Mouse (Mus musculus) heart, embryonic 14.5 days (tissue): Measurements from ENCODE around the gene Lbr. TPM values are rescaled to one million over a fixed set of nuclear protein-coding genes. Genes with fewer than 3 reads are reported as not detected.
A peak's percentile ranks its signal among the peaks of the same experiment; 100 is the strongest.

Experiments
- ATAC-seq: fragments of 200-750 bp; cut with Nextera tagmentation; 2 replicates; pipeline ENCODE4 v1.8.0; 2017; ENCODE audit warnings: low read depth, moderate TSS enrichment; ENCODE audit not compliant: insufficient number of reproducible peaks, insufficient read depth, low FRiP score
- H3K27ac ChIP-seq, 2 experiments: fragments of 200-500 bp in 1 of 2; fragments of 300-500 bp in 1 of 2; sonication (generic) in 1 of 2; replicated peaks in 1 of 2; 2 replicates each; pipeline ENCODE4 v1.5.1; 2012 to 2014; ENCODE audit warnings: low read depth in 2 of 2, low read length in 2 of 2, control low read depth in 1 of 2, mild to moderate bottlenecking in 1 of 2, mixed read lengths in 1 of 2; ENCODE audit not compliant: control insufficient read depth in 1 of 2, insufficient read depth in 1 of 2
- H3K27me3 ChIP-seq: fragments of 300-500 bp; sonication (generic); 2 replicates; pipeline ENCODE4 v1.6.1; 2014; ENCODE audit warnings: mild to moderate bottlenecking, low read length, control low read depth; ENCODE audit not compliant: control insufficient read depth, insufficient read depth
- H3K36me3 ChIP-seq: fragments of 300-500 bp; sonication (generic); 2 replicates; pipeline ENCODE4 v1.6.1; 2014; ENCODE audit warnings: mild to moderate bottlenecking, control low read depth, low read length, mixed read lengths; ENCODE audit not compliant: control insufficient read depth, insufficient read depth
- H3K4me1 ChIP-seq, 2 experiments: fragments of 200-500 bp in 1 of 2; fragments of 300-500 bp in 1 of 2; sonication (generic) in 1 of 2; 2 replicates each; pipeline ENCODE4 v1.6.1; 2012 to 2014; ENCODE audit warnings: low read length in 2 of 2, control low read depth in 1 of 2, mixed read lengths in 1 of 2; ENCODE audit not compliant: control insufficient read depth in 2 of 2, insufficient read depth in 2 of 2
- H3K4me2 ChIP-seq: fragments of 300-500 bp; sonication (generic); 2 replicates; pipeline ENCODE4 v1.6.1; 2014; ENCODE audit warnings: mild to moderate bottlenecking, low read length
- H3K4me3 ChIP-seq, 2 experiments: fragments of 200-500 bp in 1 of 2; fragments of 300-500 bp in 1 of 2; sonication (generic) in 1 of 2; 2 replicates each; pipeline ENCODE4 v1.5.1; 2012 to 2014; ENCODE audit warnings: low read length in 2 of 2, mild to moderate bottlenecking in 2 of 2, control low read depth in 1 of 2, low read depth in 1 of 2, moderate library complexity in 1 of 2; ENCODE audit not compliant: control insufficient read depth in 1 of 2, insufficient read depth in 1 of 2
- H3K9ac ChIP-seq: fragments of 300-500 bp; sonication (generic); 2 replicates; pipeline ENCODE4 v1.6.1; 2014; ENCODE audit warnings: mild to moderate bottlenecking, low read length
- H3K9me3 ChIP-seq: fragments of 300-500 bp; sonication (generic); 2 replicates; pipeline ENCODE4 v1.6.1; 2016; ENCODE audit warnings: low read length, control low read depth; ENCODE audit not compliant: control insufficient read depth
- WGBS: fragments of 180-500 bp; shearing (Covaris S2); extraction: QIAGEN DNeasy Blood & Tissue Kit; methylation state at CpG from one replicate; pipeline ENCODE4 v1.1.7; 2014; 5-methylcytosine and 5-hydroxymethylcytosine counted together
- polyA plus RNA-seq: library from polyadenylated mRNA; unstranded; fragments of >200 nt; fragmentation: Nextera tagmentation; extraction: Ambion mirVana; gene quantifications from 2 replicates; pipeline ENCODE4 v1.2.1, GENCODE M21; 2014

Gene Lbr
- polyA plus RNA-seq, 1 experiment from 2014 or later: 65.0 TPM

DNA sequence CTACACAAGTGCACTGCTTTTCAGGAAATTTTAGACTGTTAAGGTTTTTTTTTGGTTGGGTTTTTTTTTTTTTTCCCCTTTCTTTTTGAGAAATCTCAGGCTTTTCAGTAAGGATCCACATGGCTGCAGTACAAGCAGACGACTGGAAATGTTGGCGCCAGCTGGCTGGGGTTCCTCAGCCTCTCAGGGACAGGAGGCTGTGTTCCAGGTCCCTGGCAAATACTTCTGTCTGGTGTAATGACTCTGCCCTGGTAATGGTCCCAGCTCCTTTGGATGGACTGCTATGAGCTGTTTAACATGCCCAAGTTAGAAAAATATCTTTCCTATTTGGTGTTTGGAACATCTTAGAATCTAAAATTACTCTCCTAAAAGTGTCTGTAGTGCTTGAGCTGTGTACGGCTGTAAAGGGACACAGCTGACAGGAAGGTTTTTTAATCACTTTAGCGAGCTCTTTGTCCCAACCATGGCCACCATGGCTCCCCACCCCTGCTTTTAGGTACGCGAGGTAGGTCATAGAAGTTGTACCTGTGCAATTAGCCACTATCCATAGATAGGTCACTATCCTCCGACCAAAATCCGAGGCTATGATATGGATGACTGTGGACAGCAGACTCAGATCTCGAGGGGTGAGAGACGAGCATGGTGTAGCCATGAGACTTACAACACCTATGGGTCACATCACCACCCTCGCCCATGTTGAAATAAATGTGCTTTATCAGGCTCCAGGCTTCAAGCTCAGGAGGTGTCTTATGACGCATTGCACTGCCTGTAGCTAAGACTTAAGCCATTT lies 8.9 kb upstream of the Lbr start:
- H3K4me3 ChIP-seq: no peak overlapping the region
- H3K4me2 ChIP-seq: peak overlapping the region; percentile 63

DNA sequence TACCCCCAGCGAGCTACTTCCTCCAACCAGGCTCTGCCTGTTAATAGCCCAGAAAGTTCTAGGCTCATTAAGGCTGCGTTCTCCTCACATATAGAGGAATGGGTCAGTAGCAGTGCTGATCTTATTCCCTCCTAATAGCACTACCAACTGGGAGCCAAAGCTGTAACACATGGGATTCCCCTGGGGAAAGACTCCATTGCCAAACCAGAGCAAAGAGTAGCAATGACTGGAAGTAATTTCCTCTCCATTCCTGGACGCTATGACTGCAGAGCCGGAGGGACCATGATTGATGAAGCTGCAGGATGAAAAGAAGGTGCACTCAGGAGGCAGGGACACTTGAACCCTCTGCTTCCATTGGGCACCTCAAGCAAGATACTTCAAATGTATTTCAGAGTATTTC lies 7.6 kb upstream of the Lbr start:
- 82% methylated on average over 4 of the region's 4 CpGs for WGBS

More for the DNA sequence above, 8.9 kb upstream of the Lbr start:
- 56% methylated on average over 12 of the region's 12 CpGs for WGBS
- Histone ChIP-seq H3K27ac (peak overlapping the region in 1 of 2 experiments; percentile 33; a peak in 1 of 4 replicates), H3K36me3 (no peaks in the 10 kb centered on the region), H3K9ac (no peak overlapping the region), H3K4me1 (peaks cover 7 to 17% of the 10 kb centered on the region in 2 experiments), H3K27me3 (no peaks in the 10 kb centered on the region), H3K9me3 (no peaks in the 10 kb centered on the region)
- no peak for ATAC-seq

DNA sequence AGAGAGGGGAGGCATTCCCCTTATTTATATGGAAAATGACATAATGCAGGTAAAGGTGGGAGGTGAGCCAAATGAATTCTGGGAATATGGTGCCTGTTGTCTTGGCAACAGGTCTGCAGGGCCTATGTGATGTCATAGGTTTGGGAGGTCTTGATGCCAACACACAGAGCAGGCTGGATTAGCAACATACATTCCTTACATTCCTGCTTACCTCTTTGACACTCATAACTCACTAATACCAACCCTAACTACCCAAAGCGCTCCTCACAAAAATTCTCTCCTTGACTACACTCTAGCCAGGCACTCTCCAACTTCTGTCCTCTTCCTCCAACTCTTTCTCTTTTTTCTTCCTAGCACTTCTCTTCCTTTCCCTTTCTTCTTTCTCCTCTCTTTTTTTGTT lies 5.4 kb upstream of the Lbr start:
- Histone ChIP-seq H3K4me3 (no peak overlapping the region), H3K27me3 (no peaks in the 10 kb centered on the region), H3K9ac (no peak overlapping the region), H3K9me3 (no peaks in the 10 kb centered on the region), H3K27ac (no peak overlapping the region; a peak in 1 of 4 replicates), H3K4me2 (no peak overlapping the region), H3K36me3 (no peaks in the 10 kb centered on the region), H3K4me1 (peaks cover 3 to 12% of the 10 kb centered on the region in 2 experiments)
- WGBS: 81% methylated on average over 1 of the region's 1 CpGs
- no peak for ATAC-seq

More for the DNA sequence above, 7.6 kb upstream of the Lbr start:
- Histone ChIP-seq H3K9me3 (no peaks in the 10 kb centered on the region), H3K4me1 (peaks cover 7 to 17% of the 10 kb centered on the region in 2 experiments), H3K27ac (no peak overlapping the region), H3K36me3 (no peaks in the 10 kb centered on the region), H3K4me2 (no peak overlapping the region), H3K4me3 (no peak overlapping the region), H3K9ac (no peak overlapping the region), H3K27me3 (no peaks in the 10 kb centered on the region)
- no peak for ATAC-seq

DNA sequence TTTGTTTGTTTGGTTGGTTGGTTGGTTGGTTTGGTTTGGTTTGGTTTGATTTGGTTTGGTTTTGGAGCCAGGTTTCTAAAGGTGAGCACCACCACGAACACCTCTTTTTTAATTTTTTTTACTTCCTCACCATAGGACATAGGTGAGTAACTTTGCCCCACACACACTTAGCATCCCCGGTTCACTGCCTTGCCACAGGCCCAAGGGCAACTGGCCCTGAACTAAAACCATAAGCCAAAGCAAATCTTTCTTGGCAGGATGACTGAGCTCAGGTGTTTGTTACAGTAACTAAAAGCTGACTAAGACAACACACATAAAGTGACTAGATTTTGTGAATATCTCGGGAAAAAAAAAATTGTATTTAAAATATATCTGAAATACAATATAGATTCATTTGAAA lies 4.5 kb upstream of the Lbr start:
- no peaks in the 10 kb centered on the region for H3K9me3 ChIP-seq
- H3K9ac ChIP-seq: no peak overlapping the region
- no peak overlapping the region for H3K4me2 ChIP-seq
- ATAC-seq: no peak
- H3K27ac ChIP-seq: no peak overlapping the region
- peaks cover 0 to 7% of the 10 kb centered on the region in 2 experiments; a peak in 2 of 4 replicates for H3K4me1 ChIP-seq
- 83% methylated on average over 3 of the region's 3 CpGs for WGBS
- no peaks in the 10 kb centered on the region for H3K36me3 ChIP-seq
- H3K4me3 ChIP-seq: no peak overlapping the region
- H3K27me3 ChIP-seq: no peaks in the 10 kb centered on the region

DNA sequence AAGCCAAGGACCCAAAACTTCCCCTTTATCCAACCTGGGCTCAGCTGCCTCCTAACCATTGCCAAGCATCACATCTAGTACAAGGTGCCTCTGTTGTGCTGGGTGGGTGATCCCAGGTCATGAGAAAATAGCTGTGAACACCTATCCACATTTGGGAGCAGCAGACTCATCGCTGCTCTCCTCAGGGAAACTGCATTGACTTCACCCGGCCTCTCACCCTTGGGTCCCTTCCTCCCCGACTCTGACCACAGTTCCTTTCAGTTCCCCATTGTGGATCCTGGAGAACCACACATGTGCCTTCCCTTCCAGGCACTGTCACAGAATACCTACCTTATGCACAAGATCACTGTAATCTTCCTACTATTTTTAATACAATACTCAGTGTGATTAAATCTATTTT lies 2.9 kb upstream of the Lbr start:
- Histone ChIP-seq H3K4me1 (peaks cover 0 to 7% of the 10 kb centered on the region in 2 experiments; a peak in 3 of 4 replicates), H3K9ac (no peak overlapping the region), H3K4me3 (no peak overlapping the region), H3K27me3 (no peaks in the 10 kb centered on the region), H3K27ac (no peak overlapping the region), H3K36me3 (no peaks in the 10 kb centered on the region), H3K4me2 (no peak overlapping the region), H3K9me3 (no peaks in the 10 kb centered on the region)
- 88% methylated on average over 3 of the region's 3 CpGs for WGBS
- ATAC-seq: no peak

DNA sequence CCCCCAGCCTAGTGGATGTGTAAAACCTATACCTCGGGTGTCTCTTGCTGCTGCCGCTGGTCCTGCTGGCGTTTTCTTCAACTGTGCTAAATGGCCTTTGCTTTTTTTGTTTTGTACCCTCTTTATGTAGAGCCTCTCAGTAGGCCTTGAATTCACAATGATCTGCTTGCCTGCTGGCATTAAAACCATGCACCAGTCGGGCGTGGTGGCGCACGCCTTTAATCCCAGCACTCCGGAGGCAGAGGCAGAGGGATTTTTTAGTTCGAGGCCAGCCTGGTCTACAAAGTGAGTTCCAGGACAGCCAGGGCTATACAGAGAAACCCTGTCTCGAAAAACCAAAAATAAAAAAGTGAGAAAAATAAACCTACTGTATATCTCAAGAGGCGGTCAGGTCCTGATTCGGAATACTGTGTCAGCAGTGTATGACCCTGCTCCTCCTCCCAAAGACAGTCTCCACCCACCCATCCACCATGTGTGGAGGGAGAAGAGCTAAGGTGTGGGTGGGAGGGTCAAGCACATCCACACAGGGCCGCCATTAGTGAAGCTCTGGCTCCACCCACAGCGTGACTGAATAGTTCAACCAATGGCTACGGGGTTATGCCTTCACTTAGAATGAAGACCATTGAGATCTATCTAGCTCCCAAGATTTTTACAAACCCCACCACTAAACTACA lies 2.2 kb upstream of the Lbr start:
- no peak for ATAC-seq
- Histone ChIP-seq H3K4me3 (no peak overlapping the region), H3K9ac (no peak overlapping the region), H3K27ac (no peak overlapping the region), H3K9me3 (no peaks in the 10 kb centered on the region), H3K4me1 (peaks cover 3 to 12% of the 10 kb centered on the region in 2 experiments; a peak in 3 of 4 replicates), H3K36me3 (no peaks in the 10 kb centered on the region), H3K4me2 (no peak overlapping the region), H3K27me3 (no peaks in the 10 kb centered on the region)
- whole genome bisulfite sequencing: 80% methylated on average over 15 of the region's 15 CpGs

DNA sequence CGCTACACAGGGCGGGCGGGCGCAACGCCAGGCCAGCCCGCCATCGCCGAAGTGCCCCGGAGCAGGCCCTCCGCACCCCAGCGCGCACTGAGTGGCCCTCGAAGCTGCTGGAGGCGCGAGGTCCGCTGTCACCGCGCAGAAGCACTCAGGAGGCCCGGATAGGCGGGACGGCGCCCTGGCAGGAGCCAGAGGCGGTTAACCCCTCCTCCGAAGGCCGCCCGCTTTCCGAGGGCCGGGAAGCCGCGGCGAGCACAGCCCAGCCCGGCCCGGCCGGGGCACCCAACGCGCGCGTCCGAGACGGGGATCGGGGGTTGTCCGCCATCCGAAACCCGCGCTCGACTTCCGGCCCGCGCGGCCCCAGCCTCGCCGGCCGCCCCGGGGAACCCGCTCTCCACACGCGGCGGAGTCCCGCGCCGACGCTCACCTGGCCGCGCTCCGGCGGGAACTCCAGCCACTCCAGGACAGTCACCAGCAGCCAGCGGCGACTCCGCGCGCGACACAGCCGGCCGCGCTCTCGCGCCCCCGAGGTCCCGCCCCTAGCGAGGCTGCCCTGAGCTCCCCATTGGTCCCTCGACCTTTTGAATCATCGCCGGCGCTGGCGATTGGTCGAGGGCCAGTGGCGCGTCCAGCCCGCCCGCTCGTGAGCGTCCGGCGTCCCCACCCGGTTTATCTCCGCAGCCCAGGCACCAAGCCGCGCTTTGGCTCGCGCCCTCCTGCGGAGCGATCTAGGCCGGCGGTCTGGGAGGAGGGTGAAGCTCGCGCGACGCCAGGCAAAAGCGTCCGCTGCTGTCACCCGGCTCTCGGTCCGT lies 778 bp downstream of the Lbr start:
- WGBS: under 1% methylated on average over 96 of the region's 113 CpGs
- H3K9me3 ChIP-seq: no peaks in the 10 kb centered on the region
- peaks cover 9% of the 10 kb centered on the region for H3K36me3 ChIP-seq

More for the DNA sequence above, 778 bp downstream of the Lbr start:
- Histone ChIP-seq H3K27ac (peak overlapping the region; percentile 84 to 97), H3K27me3 (no peaks in the 10 kb centered on the region), H3K4me1 (peaks cover 4 to 21% of the 10 kb centered on the region in 2 experiments; a peak in 3 of 4 replicates), H3K9ac (peak overlapping the region; percentile 95), H3K4me3 (peak overlapping the region; percentile 70 to 89), H3K4me2 (peak overlapping the region; percentile 89)
- ATAC-seq: peak; percentile 97
